Mouse (Mus musculus) neural tube, embryonic 12.5 days (tissue): ENCODE data around the gene Lsm4. TPM values are rescaled to one million over a fixed set of nuclear protein-coding genes. Genes with fewer than 3 reads are reported as not detected.

Experiments
- ATAC-seq: fragments of 200-750 bp; cut with Nextera tagmentation; 2 replicates; pipeline ENCODE4 v1.8.0; 2017; ENCODE audit warnings: low read depth, mild to moderate bottlenecking, moderate TSS enrichment, moderate library complexity; ENCODE audit not compliant: low FRiP score
- H3K27ac ChIP-seq: fragments of 300-500 bp; sonication (generic); 2 replicates; pipeline ENCODE4 v1.5.1; 2016
- H3K27me3 ChIP-seq: fragments of 300-500 bp; sonication (generic); replicated peaks from 2 replicates; pipeline ENCODE4 v1.6.1; 2016; ENCODE audit warnings: mild to moderate bottlenecking
- H3K36me3 ChIP-seq: fragments of 300-500 bp; sonication (generic); 2 replicates; pipeline ENCODE4 v1.6.1; 2016; ENCODE audit warnings: mild to moderate bottlenecking
- H3K4me1 ChIP-seq: fragments of 300-500 bp; sonication (generic); 2 replicates; pipeline ENCODE4 v1.6.1; 2016
- H3K4me2 ChIP-seq: fragments of 300-500 bp; sonication (generic); replicated peaks from 2 replicates; pipeline ENCODE4 v1.6.1; 2016; ENCODE audit warnings: mild to moderate bottlenecking
- H3K4me3 ChIP-seq: fragments of 300-500 bp; sonication (generic); 2 replicates; pipeline ENCODE4 v1.5.1; 2016
- H3K9ac ChIP-seq: fragments of 300-500 bp; sonication (generic); 2 replicates; pipeline ENCODE4 v1.6.1; 2016; ENCODE audit warnings: mild to moderate bottlenecking
- H3K9me3 ChIP-seq: fragments of 300-500 bp; sonication (generic); 2 replicates; pipeline ENCODE4 v1.6.1; 2016; ENCODE audit warnings: mild to moderate bottlenecking
- WGBS: fragments of 180-500 bp; shearing (Covaris S2); methylation state at CpG from one replicate; pipeline ENCODE4 v1.1.7; 2016; 5-methylcytosine and 5-hydroxymethylcytosine counted together
- polyA plus RNA-seq: library from polyadenylated mRNA; unstranded; fragments of >200 nt; fragmentation: Nextera tagmentation; extraction: Ambion mirVana; gene quantifications from 2 replicates; pipeline ENCODE4 v1.2.1, GENCODE M21; 2016

Gene Lsm4
- polyA plus RNA-seq, 1 experiment from 2014 or later: 277 TPM

DNA sequence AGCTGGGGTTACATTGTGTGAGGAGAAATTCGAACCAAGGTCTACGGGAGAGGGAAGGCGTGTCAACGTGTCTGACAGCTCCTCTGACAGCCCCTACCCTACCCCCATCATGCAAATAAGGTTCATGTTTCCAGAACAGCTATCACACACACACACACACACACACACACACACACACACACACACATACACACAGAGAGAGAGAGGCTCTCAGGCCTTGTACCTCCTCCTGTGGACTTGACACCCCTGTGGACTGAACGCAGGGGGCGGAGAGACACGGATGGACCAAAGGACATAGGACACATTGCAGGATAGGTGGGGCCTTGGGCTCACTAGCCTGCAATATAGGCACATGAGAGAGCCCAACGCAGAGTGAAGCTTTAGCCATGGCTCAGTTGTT lies 36.2 kb upstream of the Lsm4 start:
- Histone ChIP-seq H3K36me3 (no peaks in the 10 kb centered on the region), H3K4me1 (no peaks in the 10 kb centered on the region), H3K9ac (no peak overlapping the region), H3K27me3 (no peaks in the 10 kb centered on the region; the same call in 1 of the 2 replicates), H3K9me3 (no peaks in the 10 kb centered on the region), H3K4me2 (no peak overlapping the region), H3K27ac (no peak overlapping the region), H3K4me3 (no peak overlapping the region)
- WGBS: 67% methylated on average over 8 of the region's 8 CpGs
- no peak for ATAC-seq

DNA sequence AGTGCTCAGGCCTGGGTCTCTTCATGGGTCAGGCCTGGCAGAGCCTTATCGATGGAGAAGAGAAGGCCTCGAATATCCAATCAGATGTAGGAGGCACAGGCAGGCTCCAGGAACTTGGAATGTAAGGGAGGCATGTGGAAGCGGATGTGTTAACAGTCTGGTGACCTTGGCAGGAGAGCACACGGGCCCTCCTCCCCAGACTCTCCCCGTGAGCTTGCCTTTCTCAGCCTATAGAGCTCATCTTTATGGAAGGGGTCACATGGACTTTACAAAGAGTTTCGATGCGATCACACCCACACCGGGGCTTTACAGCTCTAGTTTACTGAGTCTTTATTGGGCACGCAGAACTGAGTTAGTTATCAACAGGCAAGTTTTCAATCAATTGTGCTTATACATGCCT lies 34.3 kb upstream of the Lsm4 start:
- Histone ChIP-seq H3K9ac (no peak overlapping the region), H3K4me3 (no peak overlapping the region), H3K4me2 (no peak overlapping the region), H3K36me3 (no peaks in the 10 kb centered on the region), H3K27ac (no peak overlapping the region), H3K4me1 (no peaks in the 10 kb centered on the region), H3K27me3 (no peaks in the 10 kb centered on the region), H3K9me3 (no peaks in the 10 kb centered on the region)
- ATAC-seq: no peak
- 69% methylated on average over 9 of the region's 9 CpGs for WGBS

DNA sequence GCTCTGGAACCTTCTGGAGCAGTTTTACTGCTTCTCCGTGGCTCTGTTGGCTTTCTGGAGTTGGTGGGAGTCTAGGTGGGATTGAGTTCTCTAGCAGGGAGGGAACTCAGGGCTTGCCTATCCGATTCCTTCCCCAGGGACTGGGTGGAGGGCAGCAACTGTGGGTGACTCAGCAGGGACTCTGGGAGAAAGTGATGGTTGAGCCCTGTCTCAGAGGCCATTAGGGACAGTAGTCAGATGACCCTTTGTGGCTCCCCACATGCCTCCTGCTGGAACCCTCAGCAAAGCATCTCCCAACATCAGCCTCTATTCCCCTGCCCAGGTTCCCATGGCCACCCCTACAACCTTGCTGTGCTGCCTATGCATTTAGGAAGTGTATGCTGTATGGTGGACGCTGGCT lies 30.0 kb upstream of the Lsm4 start:
- H3K9me3 ChIP-seq: no peaks in the 10 kb centered on the region
- 66% methylated on average over 3 of the region's 3 CpGs for WGBS
- H3K4me2 ChIP-seq: no peak overlapping the region
- no peak for ATAC-seq
- H3K36me3 ChIP-seq: no peaks in the 10 kb centered on the region
- H3K27ac ChIP-seq: no peak overlapping the region
- H3K4me3 ChIP-seq: no peak overlapping the region
- peaks cover 29% of the 10 kb centered on the region for H3K4me1 ChIP-seq
- no peaks in the 10 kb centered on the region for H3K27me3 ChIP-seq
- H3K9ac ChIP-seq: no peak overlapping the region

DNA sequence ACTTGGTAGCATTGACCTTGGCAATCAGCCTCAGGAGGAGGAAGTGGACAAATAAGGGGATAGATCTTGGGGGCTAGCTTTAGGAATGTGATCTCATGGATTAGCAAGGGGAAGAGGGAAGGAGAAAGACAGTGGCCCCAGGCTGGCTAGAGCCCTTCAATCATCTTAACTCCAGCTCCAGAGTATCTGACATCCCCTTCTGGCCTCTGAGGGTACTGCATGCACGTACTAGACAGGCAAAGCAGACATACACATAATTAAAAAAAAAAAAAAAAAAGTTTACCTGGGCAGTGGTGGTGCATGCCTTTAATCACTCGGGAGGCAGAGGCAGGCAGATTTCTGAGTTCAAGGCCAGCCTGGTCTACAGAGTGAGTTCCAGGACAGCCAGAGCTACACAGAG lies 29.0 kb upstream of the Lsm4 start:
- 88% methylated on average over 2 of the region's 2 CpGs for WGBS
- H3K9me3 ChIP-seq: no peaks in the 10 kb centered on the region
- H3K4me1 ChIP-seq: peaks cover 39% of the 10 kb centered on the region
- no peak for ATAC-seq
- H3K27ac ChIP-seq: no peak overlapping the region
- no peak overlapping the region for H3K4me3 ChIP-seq
- H3K27me3 ChIP-seq: no peaks in the 10 kb centered on the region
- 0 out of 2 replicates have a peak, but pooled peaks cover 3% of the 10 kb centered on the region for H3K36me3 ChIP-seq
- no peak overlapping the region for H3K4me2 ChIP-seq
- H3K9ac ChIP-seq: no peak overlapping the region

DNA sequence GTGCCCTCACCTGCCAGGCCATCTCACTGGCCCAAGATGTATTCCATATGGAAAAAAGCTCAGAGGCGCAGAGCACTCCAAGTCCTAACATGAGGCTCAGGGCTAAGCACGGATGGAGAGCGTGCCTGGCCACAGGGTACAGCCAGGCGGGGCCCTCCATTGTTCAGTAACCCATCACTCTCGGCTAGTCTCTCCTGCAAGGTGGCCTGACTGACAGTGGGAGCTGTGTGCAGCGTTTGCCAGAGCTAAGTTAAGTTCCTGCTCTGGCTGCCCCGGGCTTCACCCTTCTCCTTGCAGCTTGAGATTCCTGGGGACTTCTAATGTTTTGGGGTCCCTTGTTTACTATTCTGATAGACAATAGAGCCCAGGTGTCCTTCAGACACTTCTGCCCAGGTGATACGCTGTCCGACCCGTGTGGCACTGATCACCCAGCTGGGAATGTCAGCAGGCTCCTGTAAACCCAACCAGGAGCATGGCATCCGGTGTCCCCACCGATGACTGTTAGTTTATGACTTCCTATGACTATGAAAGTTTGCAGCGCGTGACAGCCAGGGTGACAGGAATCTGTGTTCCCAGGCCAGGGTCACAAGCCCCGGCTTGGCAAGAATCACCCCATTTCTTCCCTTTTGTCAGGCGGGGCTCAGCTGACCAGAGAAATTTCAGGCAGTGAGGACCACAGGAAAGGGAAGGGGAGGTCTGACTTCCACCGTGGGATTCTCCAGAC lies 27.4 kb upstream of the Lsm4 start:
- ATAC-seq: no peak
- Histone ChIP-seq H3K4me3 (no peak overlapping the region), H3K27me3 (no peaks in the 10 kb centered on the region), H3K4me1 (peaks cover 55% of the 10 kb centered on the region), H3K9ac (no peak overlapping the region), H3K4me2 (no peak overlapping the region), H3K9me3 (no peaks in the 10 kb centered on the region), H3K27ac (no peak overlapping the region; the same call in 1 of the 2 replicates), H3K36me3 (peaks cover 12% of the 10 kb centered on the region)
- WGBS: 55% methylated on average over 17 of the region's 17 CpGs

DNA sequence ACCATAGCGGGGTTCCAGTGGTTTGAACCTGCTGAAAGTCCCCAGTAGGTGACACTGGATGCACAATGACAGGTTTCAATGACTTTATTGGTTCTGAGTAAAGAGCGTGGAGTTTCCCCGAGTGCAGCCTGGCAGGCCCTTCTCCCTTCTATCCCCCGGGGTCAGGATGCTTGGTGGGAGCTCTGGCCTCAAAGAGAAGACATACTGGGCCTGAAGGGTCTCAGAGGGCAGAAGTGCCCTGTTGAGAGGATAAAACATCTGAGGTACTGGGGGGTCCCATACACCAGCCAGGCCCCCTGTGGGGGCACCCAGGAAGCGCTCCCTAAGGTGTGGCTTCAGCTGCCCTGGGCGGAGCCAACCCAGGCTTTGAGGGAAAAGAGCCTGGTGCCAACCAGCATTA lies 26.7 kb upstream of the Lsm4 start:
- Histone ChIP-seq H3K9me3 (no peaks in the 10 kb centered on the region), H3K9ac (no peak overlapping the region), H3K4me2 (no peak overlapping the region), H3K36me3 (peaks cover 19% of the 10 kb centered on the region), H3K27me3 (no peaks in the 10 kb centered on the region), H3K4me1 (peaks cover 62% of the 10 kb centered on the region), H3K4me3 (no peak overlapping the region), H3K27ac (peak overlapping the region; percentile 3; the same call in 1 of the 2 replicates)
- WGBS: 62% methylated on average over 6 of the region's 6 CpGs
- no peak for ATAC-seq

DNA sequence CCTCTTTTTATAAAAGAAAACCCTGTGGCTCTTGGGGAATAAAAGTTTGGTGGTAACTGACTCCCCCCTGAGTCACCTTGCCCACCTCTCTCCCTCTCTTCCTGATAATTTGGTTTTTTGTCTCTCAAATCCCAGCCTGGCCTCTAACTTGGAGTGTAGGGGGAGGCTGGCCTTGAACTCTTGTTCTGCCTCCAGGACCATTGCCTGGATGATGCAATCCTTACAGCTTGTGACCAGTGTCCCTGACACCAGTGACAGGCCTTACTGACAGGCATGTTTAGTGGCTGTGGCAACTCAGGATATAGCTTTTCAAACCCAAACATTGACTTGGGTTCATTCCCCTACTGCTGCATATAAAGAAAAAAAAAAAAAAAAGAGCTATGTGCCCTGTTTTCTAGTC lies 26.3 kb upstream of the Lsm4 start:
- Histone ChIP-seq H3K9me3 (no peaks in the 10 kb centered on the region), H3K4me1 (peaks cover 62% of the 10 kb centered on the region), H3K27ac (0 out of 2 replicates have a peak overlapping the region, but pooled peaks have one; percentile 3), H3K9ac (peak overlapping the region; percentile 33; the same call in 1 of the 2 replicates), H3K27me3 (no peaks in the 10 kb centered on the region), H3K4me2 (no peak overlapping the region), H3K36me3 (peaks cover 23% of the 10 kb centered on the region), H3K4me3 (no peak overlapping the region)
- ATAC-seq: no peak

DNA sequence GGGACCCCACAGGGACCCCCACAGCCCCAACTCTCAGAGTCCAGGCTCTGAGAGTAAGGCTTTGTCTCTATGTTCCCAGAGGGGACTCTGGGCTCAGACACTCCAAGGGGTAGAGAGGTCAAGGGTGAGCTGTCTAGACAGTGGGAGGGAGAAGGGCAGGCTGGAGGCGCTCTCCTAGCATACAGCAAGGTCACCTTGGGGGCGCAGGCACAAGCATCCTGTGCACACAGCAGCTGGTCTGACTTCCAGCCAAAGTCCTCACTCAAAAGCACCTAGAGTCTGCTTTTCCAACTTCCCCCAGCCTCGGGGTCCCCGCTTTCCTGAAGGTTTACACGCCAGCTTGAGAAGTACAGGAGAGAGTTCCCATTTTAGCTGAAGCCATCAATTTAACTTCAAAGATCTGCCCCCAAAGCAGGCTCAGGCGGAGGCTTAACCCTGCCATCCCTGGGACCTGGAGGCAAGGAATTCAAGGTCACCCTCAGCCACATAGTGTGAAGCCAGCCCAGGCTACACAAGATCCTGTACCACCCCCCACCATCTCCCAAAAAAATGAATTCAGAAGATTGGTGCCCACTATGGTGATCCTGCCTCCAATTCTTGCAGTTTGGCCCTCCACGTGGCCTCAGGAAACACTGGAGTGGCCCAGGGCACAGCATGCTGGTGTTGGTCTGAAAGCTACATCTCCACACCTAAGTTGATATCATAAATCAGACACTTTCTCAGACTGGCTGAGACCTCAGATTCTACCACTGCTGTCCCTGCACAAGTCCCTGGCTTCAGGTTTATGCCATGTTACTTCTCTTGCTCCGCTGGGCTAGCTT lies 25.5 kb upstream of the Lsm4 start:
- no peaks in the 10 kb centered on the region for H3K27me3 ChIP-seq
- 35% methylated on average over 8 of the region's 8 CpGs for WGBS
- peaks cover 70% of the 10 kb centered on the region for H3K4me1 ChIP-seq
- ATAC-seq: no peak
- H3K4me3 ChIP-seq: no peak overlapping the region
- H3K9ac ChIP-seq: peak overlapping the region; percentile 33; the same call in 1 of the 2 replicates
- H3K9me3 ChIP-seq: no peaks in the 10 kb centered on the region
- H3K27ac ChIP-seq: peak overlapping the region; percentile 50
- H3K4me2 ChIP-seq: 0 out of 2 replicates have a peak overlapping the region, but pooled peaks have one; percentile 14
- H3K36me3 ChIP-seq: peaks cover 31% of the 10 kb centered on the region

DNA sequence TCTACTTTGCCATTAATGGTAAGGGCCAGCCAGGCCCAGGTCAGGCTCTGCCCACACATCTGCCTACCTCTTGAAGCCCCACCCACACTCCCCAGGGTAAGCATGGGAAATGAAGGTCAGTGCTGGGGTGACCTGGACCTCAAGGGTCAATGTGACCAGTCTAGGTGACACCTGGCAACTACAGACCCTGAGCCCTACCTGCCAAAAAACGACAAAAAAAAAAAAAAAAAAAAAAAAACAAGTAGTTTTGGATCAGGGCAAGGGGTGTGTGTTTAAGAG lies 24.9 kb upstream of the Lsm4 start:
- WGBS: 10% methylated on average over 1 of the region's 1 CpGs
- Histone ChIP-seq H3K4me1 (peaks cover 73% of the 10 kb centered on the region), H3K9me3 (no peaks in the 10 kb centered on the region), H3K27ac (0 out of 2 replicates have a peak overlapping the region, but pooled peaks have one; percentile 33), H3K27me3 (no peaks in the 10 kb centered on the region), H3K4me3 (no peak overlapping the region), H3K4me2 (no peak overlapping the region), H3K9ac (no peak overlapping the region), H3K36me3 (peaks cover 34% of the 10 kb centered on the region)
- no peak for ATAC-seq

DNA sequence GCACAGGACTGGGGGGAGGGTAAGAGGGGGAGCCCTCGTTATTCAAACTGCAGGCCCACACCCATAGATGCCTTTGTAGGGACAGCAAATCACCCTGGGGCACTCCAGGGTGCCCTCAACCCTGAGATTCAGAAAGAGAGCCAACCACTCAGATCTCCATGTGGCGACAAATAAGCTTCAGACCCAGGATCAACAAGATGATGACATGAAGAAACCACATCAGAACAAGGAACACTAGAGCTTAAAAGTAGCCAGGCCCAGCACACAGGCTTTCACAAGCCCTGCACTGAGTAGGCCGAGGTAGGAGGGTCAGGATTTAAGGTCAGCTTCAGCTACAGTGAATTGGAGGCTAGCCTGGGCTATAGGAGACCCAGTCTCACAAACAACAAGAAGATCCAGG lies 24.1 kb upstream of the Lsm4 start:
- WGBS: 63% methylated on average over 3 of the region's 3 CpGs
- peaks cover 75% of the 10 kb centered on the region for H3K4me1 ChIP-seq
- peaks cover 34% of the 10 kb centered on the region for H3K36me3 ChIP-seq
- peak overlapping the region; percentile 28 for H3K27ac ChIP-seq
- no peak overlapping the region for H3K9ac ChIP-seq
- ATAC-seq: no peak
- H3K4me2 ChIP-seq: peak overlapping the region; percentile 22; the same call in 1 of the 2 replicates
- H3K27me3 ChIP-seq: no peaks in the 10 kb centered on the region
- no peaks in the 10 kb centered on the region for H3K9me3 ChIP-seq
- H3K4me3 ChIP-seq: no peak overlapping the region

DNA sequence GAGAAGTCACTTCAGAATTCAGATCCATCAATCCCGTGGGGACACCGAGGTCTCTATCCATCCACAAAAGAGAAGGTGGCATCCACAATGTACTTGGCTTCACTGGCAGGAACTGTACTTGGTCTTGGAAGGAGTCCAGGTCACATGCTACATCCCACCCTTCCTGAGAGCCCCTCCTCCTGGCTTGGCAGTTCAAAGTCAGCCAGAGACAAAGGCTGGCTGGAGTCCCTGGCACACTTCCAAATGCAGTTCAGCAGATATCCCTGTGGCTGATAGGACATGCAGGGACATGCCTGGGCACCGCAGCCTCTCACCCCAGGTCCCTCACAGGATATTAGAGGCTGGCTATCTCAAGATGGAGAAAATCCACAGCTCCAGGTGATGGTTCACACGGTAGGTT lies 23.7 kb upstream of the Lsm4 start:
- Histone ChIP-seq H3K27me3 (no peaks in the 10 kb centered on the region), H3K4me2 (0 out of 2 replicates have a peak overlapping the region, but pooled peaks have one; percentile 22), H3K9me3 (no peaks in the 10 kb centered on the region), H3K36me3 (peaks cover 37% of the 10 kb centered on the region), H3K4me3 (no peak overlapping the region), H3K27ac (peak overlapping the region; percentile 39), H3K4me1 (peaks cover 79% of the 10 kb centered on the region), H3K9ac (no peak overlapping the region)
- WGBS: 51% methylated on average over 4 of the region's 4 CpGs
- ATAC-seq: peak; percentile 75

DNA sequence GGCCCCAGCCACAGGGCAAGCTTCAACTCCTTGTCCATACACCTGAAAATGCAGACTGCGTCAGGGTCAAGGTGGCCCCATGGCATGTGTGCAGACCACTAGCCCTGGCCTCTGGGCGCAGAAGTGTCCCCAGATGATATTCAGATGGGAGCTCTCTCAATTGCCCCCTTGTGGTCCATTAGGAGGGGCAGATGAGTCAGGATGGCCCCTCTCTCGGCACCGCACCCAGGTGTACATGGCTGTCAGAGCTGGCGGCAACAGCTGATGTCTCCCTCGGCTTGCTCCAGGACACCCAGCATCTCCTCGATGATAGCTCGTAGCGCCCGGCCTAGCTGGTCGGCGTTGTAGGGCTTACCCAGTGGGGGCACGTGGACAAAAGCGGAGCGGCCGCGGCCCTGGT lies 22.7 kb upstream of the Lsm4 start:
- H3K27ac ChIP-seq: peak overlapping the region; percentile 17; the same call in 1 of the 2 replicates
- no peak overlapping the region for H3K4me3 ChIP-seq
- H3K4me1 ChIP-seq: peaks cover 86% of the 10 kb centered on the region
- H3K4me2 ChIP-seq: no peak overlapping the region
- ATAC-seq: no peak
- no peaks in the 10 kb centered on the region for H3K9me3 ChIP-seq
- no peaks in the 10 kb centered on the region for H3K27me3 ChIP-seq
- WGBS: 92% methylated on average over 17 of the region's 17 CpGs
- peaks cover 45% of the 10 kb centered on the region for H3K36me3 ChIP-seq
- H3K9ac ChIP-seq: no peak overlapping the region
